Mouse (Mus musculus): ENCODE measurements at regions not wholly inside any gene's neighbourhood (a gene's known extent, or its start where the extent isn't known, plus 50 kb on each side); places are given as distances from the start of the nearest gene placed in this dataset.

- TF ChIP-seq CTCF (IDR thresholded peaks at IDR 0.05; ENCODE audit: low read depth, low read length) (no peak), EP300 (IDR thresholded peaks at IDR 0.05; ENCODE audit: insufficient read depth, low read depth, low read length) (no peak), POLR2A (IDR thresholded peaks at IDR 0.05; ENCODE audit: insufficient read depth, low read length) (no peak)
These were observed 127.7 kb upstream of the Sash1 start for GRCm38 (mm10) chr10:9013549-9013925.

Measured in ES-Bruce4 (cell line).